Mouse (Mus musculus) left cerebral cortex, postnatal 10 days (tissue): ENCODE measurements around the gene Stk10. TPM values are rescaled to one million over a fixed set of nuclear protein-coding genes. Genes with fewer than 3 reads are reported as not detected.
"Not testable (repeated sequence)": the region's sequence is repeated elsewhere in the genome, so short reads cannot be mapped to it uniquely, and the experiment has no call there.

Experiments
- DNase-seq, 2 experiments: peaks; one replicate each; pipeline ENCODE4 v3.0.0; 2021 to 2022; ENCODE audit warnings: low spot score in 2 of 2, mixed read lengths in 1 of 2; ENCODE audit errors: extremely low spot score in 1 of 2
- intact Hi-C: fragments of 180-260 bp; cut with DNase I; formaldehyde crosslinking; loops from one replicate; pipeline ENCODE4 v1.15.1; 2025
- total RNA-seq, 2 experiments: library from RNA; stranded (reverse); gene quantifications; 2 replicates each; pipeline ENCODE4 v1.2.3; 2021

The Stk10 gene
- 1 to 10 TPM; 6.4 to 7.5 TPM for total RNA-seq

DNA sequence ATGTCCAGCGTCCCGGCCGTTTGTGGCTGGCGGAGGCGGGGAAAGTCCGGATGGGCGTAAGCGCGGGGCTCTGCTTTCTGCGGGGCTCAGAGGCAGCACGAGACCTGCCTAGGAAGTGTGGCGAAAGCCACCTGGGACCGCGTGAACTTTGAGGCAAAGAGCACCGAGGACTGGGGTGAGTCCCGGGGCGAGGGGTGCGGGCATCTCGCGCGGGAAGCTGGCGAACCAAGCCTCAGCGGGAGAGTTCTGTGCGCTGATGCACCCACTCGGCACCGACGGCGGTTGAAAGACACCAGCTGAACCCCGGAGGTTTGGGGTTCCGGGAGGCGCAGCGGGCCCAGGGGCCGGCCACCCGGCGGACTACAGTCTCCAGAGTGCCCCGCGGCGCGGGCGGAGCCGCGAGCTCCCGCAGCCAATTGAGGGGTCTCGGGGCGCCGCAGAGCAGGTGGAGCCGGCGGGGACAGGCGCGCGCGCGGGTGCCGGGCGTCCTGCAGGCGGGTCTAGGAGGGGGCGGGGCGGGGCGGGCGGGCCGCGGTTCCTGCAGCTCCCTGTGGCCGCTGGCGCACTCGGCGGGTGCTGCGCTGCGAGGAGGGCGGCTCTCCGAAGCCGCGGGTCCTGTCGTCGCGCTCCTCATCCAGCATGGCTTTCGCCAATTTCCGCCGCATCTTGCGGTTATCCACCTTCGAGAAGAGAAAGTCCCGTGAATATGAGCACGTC is at the start of gene Stk10:
Gene Stk10 (plus strand): TSS at position 541 of the 717 bp plus-strand sequence.
- DNase-seq = peak; percentile 87 to 94
- intact Hi-C loops = loop anchor here (5.0 kb wide), 1 partner anchor 54 kb away; no protein-coding TSS in a partner anchor

GRCm38 (mm10) chr11:32485290-32485689 is 47.8 kb upstream of the Stk10 start:
- no peak for DNase-seq
- intact Hi-C loops = no loop called here

- DNase-seq = no peak
- intact Hi-C loops = no loop called here
These were observed 46.5 kb upstream of the Stk10 start for GRCm38 (mm10) chr11:32486621-32487020.

DNA sequence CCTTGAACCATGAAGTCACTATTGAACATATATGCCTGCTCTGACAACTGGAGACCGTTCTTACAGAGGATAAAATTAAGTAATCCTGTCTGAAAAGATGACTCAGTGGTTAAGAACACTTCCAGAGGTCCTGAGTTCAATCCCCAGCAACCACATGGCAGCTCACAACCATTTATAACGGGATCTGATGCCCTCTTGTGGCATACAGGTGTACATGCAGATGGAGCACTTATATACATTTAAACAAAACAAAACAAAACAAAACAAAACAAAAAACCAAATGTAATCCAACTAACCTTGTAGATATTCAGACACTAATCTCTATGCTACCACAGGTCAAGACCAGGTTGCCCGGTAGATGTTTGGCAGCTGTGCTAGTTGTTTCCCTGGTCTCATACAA is 45.6 kb upstream of the Stk10 start:
- DNase-seq = no peak

GRCm38 (mm10) chr11:32488344-32488743 is 44.8 kb upstream of the Stk10 start:
- DNase-seq = no peak
- intact Hi-C loops = no loop called here

More for the DNA sequence above, 45.6 kb upstream of the Stk10 start:
- intact Hi-C loops = no loop called here

DNA sequence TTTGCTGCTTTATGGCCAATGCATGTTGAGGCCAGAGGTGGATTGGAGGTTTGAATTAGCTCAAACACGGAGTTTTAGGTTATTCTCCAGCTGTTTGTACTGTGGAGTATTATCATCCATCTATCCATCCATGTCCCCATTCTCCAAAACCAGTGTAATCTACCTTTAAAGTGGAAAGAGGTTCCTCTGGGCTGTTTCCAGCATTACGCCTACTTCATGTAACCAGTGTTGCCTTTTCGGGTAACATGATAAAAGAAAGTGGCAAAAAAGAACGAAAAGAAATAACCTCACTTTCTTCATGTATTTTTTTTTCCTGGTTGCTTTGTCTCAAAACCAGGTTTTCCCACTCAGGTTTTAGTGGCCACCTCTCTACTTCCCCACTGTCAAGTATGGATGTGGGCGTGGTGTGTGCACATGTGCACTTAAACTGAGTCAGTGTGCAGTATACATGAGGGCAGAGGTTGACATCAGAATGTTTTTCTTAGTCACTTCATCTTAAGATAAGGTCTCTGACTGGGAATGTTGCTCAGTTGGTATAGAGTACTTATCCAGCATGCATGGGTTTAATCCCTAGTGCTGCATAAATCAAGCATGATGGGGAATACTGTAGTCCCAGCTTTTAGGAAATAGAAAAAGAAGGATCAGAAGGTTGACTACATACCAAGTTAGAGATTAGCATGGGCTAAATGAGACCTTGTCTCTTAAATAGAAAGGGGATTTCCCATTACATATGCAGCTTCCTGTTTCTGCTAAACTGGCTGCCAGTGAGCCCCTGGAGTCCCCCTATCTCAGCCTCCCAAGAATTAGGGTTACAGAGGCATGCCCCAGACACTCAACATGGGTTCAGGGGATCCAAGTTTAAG is 44.1 kb upstream of the Stk10 start:
- intact Hi-C loops = no loop called here
- DNase-seq = no peak

DNA sequence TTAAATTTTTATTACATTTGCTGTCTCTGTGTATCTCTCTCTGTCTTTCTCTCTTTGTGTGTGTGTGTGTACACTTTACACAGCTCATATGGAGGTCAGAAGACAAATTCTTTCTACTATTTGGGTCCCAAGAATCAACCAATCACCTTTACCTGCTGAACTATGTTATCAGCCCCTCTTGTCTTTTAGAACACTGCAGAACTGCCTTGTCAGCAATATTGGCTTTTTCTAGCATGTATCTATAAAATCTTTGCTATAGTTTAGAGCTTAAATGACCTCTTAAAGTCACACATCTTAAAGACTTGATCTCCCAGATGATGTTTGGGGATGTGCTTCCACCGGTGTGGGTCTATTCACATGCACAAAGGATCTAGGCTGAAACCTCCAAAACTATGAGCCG is 42.0 kb upstream of the Stk10 start:
- intact Hi-C loops = no loop called here

DNA sequence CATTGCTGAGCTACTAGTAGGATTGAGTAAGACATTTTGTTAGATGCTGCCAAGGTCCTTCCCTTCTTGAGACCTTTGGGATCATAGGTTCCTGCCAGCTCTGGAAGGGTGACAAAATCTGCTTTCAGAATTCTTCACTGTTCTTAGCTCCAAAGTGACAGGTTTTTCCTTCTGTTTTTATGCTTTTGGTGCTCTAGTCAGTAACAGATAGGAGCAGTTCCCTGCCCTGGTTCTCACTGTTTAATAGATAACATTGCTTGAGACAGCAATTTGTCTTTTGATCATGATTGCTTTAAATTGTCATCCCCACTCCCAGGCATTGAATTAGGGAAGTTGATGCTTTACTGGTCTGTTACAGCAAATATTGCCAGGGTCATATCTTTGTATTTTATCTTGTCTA is 39.8 kb upstream of the Stk10 start:
- DNase-seq = no peak
- intact Hi-C loops = no loop called here

More for the DNA sequence above, 42.0 kb upstream of the Stk10 start:
- DNase-seq = no peak

DNA sequence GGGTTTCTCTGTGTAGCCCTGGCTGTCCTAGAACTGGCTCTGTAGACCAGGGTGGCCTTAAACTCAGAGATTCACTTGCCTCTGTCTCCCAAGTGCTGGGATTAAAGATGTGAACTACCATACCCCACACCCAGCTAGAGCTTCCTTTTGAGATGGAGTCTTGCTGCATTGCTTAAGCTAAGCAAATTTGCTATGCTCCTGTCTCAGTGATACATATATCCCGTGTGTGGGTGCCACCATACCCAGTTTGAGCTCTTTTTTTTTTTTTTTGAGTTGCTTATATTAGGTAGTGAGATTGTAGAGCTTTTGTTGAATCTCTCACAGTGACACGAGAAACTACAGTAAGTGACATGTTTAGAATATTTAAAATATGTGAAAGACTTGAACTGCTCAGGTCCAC is 37.8 kb upstream of the Stk10 start:
- intact Hi-C loops = loop anchor here (5.0 kb wide), 1 partner anchor 38 kb away; the partner anchor contains the start of gene Ubtd2
- no peak for DNase-seq

DNA sequence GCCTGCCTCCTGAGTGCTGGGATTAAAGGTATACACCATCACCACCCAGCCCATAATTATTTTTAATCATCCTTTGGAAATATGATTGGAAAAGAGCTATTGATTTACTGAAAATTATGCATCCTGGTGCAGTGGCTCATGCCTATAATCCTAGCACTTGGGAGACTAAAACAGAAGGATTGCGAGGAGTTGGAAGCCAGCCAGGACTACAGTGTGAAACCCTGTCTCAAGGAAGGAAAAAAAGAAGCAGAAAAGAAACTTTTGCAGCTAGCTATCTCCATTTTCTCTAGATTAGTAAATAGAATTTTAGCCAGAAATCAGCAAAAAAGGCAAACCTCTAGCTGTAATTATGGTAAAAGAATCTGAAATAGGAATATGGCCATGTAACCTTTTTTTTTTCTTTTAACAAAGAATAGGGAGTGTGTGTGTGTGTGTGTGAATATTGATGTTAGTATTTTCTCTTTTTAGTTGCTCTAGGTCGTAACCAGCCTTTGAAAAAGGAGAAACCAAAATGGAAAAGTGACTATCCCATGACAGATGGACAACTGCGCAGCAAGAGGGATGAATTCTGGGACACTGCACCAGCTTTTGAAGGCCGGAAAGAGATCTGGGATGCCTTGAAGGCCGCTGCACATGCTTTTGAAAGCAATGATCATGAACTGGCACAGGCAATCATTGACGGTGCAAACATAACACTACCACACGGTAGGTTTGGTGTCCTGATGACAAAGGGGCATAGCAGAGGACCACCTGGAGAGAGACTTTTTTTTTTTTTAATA is 34.2 kb upstream of the Stk10 start:
- DNase-seq = peak; percentile 56 to 73
- intact Hi-C loops = loop anchor here (5.0 kb wide), 1 partner anchor 42 kb away; the partner anchor contains the start of gene Ubtd2

- intact Hi-C loops = loop anchor here (5.0 kb wide), 1 partner anchor 43 kb away; the partner anchor contains the start of gene Ubtd2
These were observed 33.2 kb upstream of the Stk10 start for GRCm38 (mm10) chr11:32499931-32500330.

GRCm38 (mm10) chr11:32503711-32504110 is 29.4 kb upstream of the Stk10 start:
- no peak for DNase-seq

More at GRCm38 (mm10) chr11:32499931-32500330, 33.2 kb upstream of the Stk10 start:
- no peak for DNase-seq

DNA sequence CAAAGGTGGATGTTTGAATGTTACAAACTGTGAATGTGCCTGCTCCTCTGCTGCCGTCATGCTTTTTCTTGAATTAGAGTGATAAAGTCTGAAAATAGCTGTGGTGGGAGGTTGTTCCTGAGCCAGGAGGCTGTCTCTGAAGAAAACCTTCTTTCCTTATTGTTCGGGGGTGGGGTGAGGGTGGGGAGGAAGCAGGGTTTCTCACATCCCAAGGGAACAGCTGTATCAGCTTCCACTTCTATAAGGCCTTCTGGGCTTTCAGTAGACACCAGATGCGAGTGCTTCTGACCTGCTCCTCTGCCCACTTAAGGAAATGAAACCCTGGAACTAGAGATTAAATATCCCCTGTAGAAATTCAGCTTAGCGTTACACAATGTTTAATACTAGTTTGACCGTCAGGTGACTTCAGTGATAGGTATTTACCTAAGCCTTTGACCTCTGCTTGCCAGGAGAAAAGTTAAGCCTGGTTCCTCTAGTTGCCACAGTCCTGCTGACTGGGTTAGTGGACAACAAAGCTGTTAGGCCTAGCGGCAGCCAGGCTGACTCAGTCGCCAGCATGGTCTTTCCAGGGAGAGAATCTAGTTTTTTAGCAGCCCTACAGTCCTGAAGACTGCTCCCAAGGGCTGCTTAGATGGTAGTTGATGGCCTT is 27.9 kb upstream of the Stk10 start:
- intact Hi-C loops = no loop called here
- no peak for DNase-seq

More at GRCm38 (mm10) chr11:32503711-32504110, 29.4 kb upstream of the Stk10 start:
- intact Hi-C loops = no loop called here

- DNase-seq = no peak
- intact Hi-C loops = no loop called here
These were observed 22.2 kb upstream of the Stk10 start for GRCm38 (mm10) chr11:32510930-32511329.

- DNase-seq, intact Hi-C loops: not testable (repeated sequence)
These were observed 18.3 kb upstream of the Stk10 start for GRCm38 (mm10) chr11:32514853-32515252.

- no peak for DNase-seq
- intact Hi-C loops = no loop called here
These were observed 17.0 kb upstream of the Stk10 start for GRCm38 (mm10) chr11:32516091-32516490.

GRCm38 (mm10) chr11:32516916-32517712 is 16.0 kb upstream of the Stk10 start:
- intact Hi-C loops = no loop called here
- DNase-seq = peak in 1 of 2 experiments; percentile 62

- no peak for DNase-seq
- intact Hi-C loops = no loop called here
These were observed 14.3 kb upstream of the Stk10 start for GRCm38 (mm10) chr11:32518770-32519169.
